Comparison of ENCODE assay signal across 9 mouse cellular contexts in the genomic region with DNA sequence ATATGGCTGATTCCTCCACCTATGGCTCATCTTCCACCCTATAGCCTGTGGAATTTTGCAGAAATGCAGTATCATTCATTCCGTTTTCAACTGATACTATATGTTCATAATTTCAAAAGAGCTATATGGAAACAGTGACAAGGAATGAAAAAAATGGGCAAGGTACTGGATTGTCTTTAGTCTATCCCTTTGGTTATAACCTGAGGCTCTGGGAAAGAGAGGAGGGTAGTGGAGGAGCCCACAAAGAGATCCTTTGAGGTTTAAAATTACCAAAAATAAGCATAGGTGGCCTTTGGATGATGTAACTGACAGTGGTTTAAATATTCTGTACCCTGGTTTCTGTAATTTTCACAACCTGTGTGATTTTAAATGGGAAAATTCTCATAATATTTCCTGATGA. TPM values are rescaled to one million over a fixed set of nuclear protein-coding genes. Genes with fewer than 3 reads are reported as not detected.
DNase-seq lines count a peak whose midpoint lies in the region; ATAC-seq and TF ChIP-seq lines count a peak whose summit lies in the region.
"Had no signal": no experiment of that assay in that cellular context is flagged by ENCODE, and none has a peak within 500 bp of the region (broad histone marks: within the 10 kb centered on the region; RNA-seq: fewer than 3 reads in every experiment).

No protein-coding gene starts in this region.

- H3K36me3 ChIP-seq in heart, embryonic 10.5 days, result no peaks in the 10 kb centered on the region
- H3K36me3 ChIP-seq in neural tube, embryonic 11.5 days (ENCODE audit: control insufficient read depth, insufficient read depth, low read length), result no peaks in the 10 kb centered on the region
- no peaks in the 10 kb centered on the region for H3K36me3 ChIP-seq in limb, embryonic 14.5 days (ENCODE audit: control insufficient read depth, insufficient read depth, low read length)
- H3K36me3 ChIP-seq in thymus, adult 2 months (ENCODE audit: control insufficient read depth, insufficient read depth, low read length), result no peaks in the 10 kb centered on the region

- TF ChIP-seq POLR2A in limb, embryonic 14.5 days (IDR thresholded peaks at IDR 0.05; ENCODE audit: borderline replicate concordance, extremely low read depth, insufficient read depth, insufficient read length), result no peak
- no peak for TF ChIP-seq POLR2A in thymus, adult 2 months (IDR thresholded peaks at IDR 0.05; ENCODE audit: control insufficient read depth, extremely low read depth, insufficient read depth, low read length, poor library complexity)

- no peaks in the 10 kb centered on the region for H3K9me3 ChIP-seq in heart, embryonic 10.5 days
- no peaks in the 10 kb centered on the region for H3K9me3 ChIP-seq in neural tube, embryonic 11.5 days (ENCODE audit: control insufficient read depth, low read length)
- no peaks in the 10 kb centered on the region for H3K9me3 ChIP-seq in limb, embryonic 14.5 days (ENCODE audit: control insufficient read depth, low read length)

- H3K27ac ChIP-seq in heart, embryonic 10.5 days, result no peak overlapping the region
- no peak overlapping the region for H3K27ac ChIP-seq in neural tube, embryonic 11.5 days (ENCODE audit: low read depth, low read length)
- no peak overlapping the region for H3K27ac ChIP-seq in limb, embryonic 14.5 days (replicated peaks; ENCODE audit: low read depth, low read length)
- no peak overlapping the region for H3K27ac ChIP-seq in thymus, adult 2 months (ENCODE audit: control insufficient read depth, insufficient read depth, low read length)

- no peak for DNase-seq in heart, embryonic 10.5 days (ENCODE audit: low spot score)
- DNase-seq in heart, adult 9 months (ENCODE audit: low spot score in 2 of 2), result no peak
- no peak for DNase-seq in neural tube, embryonic 11.5 days (ENCODE audit: low spot score)
- no peak for DNase-seq in neural tube, embryonic 10.5 days (ENCODE audit: extremely low spot score, low spot score)
- DNase-seq in limb, embryonic 14.5 days (ENCODE audit: low spot score), result no peak
- DNase-seq in gastrocnemius, postnatal 10 days, result no peak
- no peak for DNase-seq in adipocyte (ENCODE audit: low spot score)
- no peak for DNase-seq in thymus, adult 2 months
- DNase-seq: gastrocnemius, postnatal 14 days had no signal

- peak overlapping the region; percentile 59 for H3K4me3 ChIP-seq in heart, embryonic 10.5 days
- H3K4me3 ChIP-seq in neural tube, embryonic 11.5 days (ENCODE audit: low read depth, low read length), result no peak overlapping the region; the same call in 1 of the 2 replicates
- H3K4me3 ChIP-seq in limb, embryonic 14.5 days (replicated peaks; ENCODE audit: low read length), result peak overlapping the region; percentile 37
- H3K4me3 ChIP-seq in thymus, adult 2 months (ENCODE audit: control insufficient read depth, insufficient read depth, low read length), result no peak overlapping the region

- H3K4me1 ChIP-seq in heart, embryonic 10.5 days, result no peaks in the 10 kb centered on the region
- no peaks in the 10 kb centered on the region for H3K4me1 ChIP-seq in neural tube, embryonic 11.5 days (ENCODE audit: control insufficient read depth, insufficient read depth, low read length)
- H3K4me1 ChIP-seq in limb, embryonic 14.5 days (ENCODE audit: control insufficient read depth, insufficient read depth, low read length), result no peaks in the 10 kb centered on the region
- no peaks in the 10 kb centered on the region for H3K4me1 ChIP-seq in thymus, adult 2 months (replicated peaks; ENCODE audit: control insufficient read depth, insufficient read depth, low read length)

- TF ChIP-seq CTCF in thymus, adult 2 months (IDR thresholded peaks at IDR 0.05; ENCODE audit: borderline replicate concordance, control insufficient read depth, extremely low read depth, insufficient read depth, low read length, poor library complexity), result no peak

- no peak overlapping the region for H3K9ac ChIP-seq in neural tube, embryonic 11.5 days (ENCODE audit: low read length)
- no peak overlapping the region for H3K9ac ChIP-seq in limb, embryonic 14.5 days (ENCODE audit: low read depth, low read length, severe bottlenecking)

- 20% methylated on average over 1 of the region's 1 CpGs for WGBS in heart, embryonic 10.5 days
- 30% methylated on average over 1 of the region's 1 CpGs for WGBS in neural tube, embryonic 11.5 days
- 35% methylated on average over 1 of the region's 1 CpGs for WGBS in limb, embryonic 14.5 days
- 10% methylated on average over 1 of the region's 1 CpGs for WGBS in thymus, adult 2 months

- H3K4me2 ChIP-seq in neural tube, embryonic 11.5 days (ENCODE audit: low read depth), result peak overlapping the region; percentile 40
- peak overlapping the region; percentile 51; the same call in 1 of the 2 replicates for H3K4me2 ChIP-seq in limb, embryonic 14.5 days (replicated peaks; ENCODE audit: low read depth, low read length, severe bottlenecking)

- no peak for ATAC-seq in neural tube, embryonic 11.5 days (ENCODE audit: insufficient read depth, low FRiP score, low TSS enrichment)
- no peak for ATAC-seq in limb, embryonic 14.5 days (ENCODE audit: low FRiP score, low read depth)

- peaks cover 22% of the 10 kb centered on the region for H3K27me3 ChIP-seq in heart, embryonic 10.5 days (ENCODE audit: insufficient read depth, poor library complexity, severe bottlenecking)
- H3K27me3 ChIP-seq in neural tube, embryonic 11.5 days (ENCODE audit: control insufficient read depth, insufficient read depth, low read length), result 0 out of 2 replicates have a peak, but pooled peaks cover 2% of the 10 kb centered on the region
- H3K27me3 ChIP-seq in limb, embryonic 14.5 days (ENCODE audit: control insufficient read depth, insufficient read depth, low read length), result peaks cover 6% of the 10 kb centered on the region
- H3K27me3 ChIP-seq in thymus, adult 2 months (ENCODE audit: control insufficient read depth, insufficient read depth, low read length), result no peaks in the 10 kb centered on the region

RNA-seq across cellular contexts. Expression of a gene that starts 0.4 kb away (rescaled TPM):
- polyA plus RNA-seq in heart, embryonic 10.5 days (2016; fragmentation: Nextera tagmentation; extraction: Ambion mirVana), result 1.6 and 3.0 TPM in 2 replicates
- polyA plus RNA-seq in neural tube, embryonic 11.5 days (2014; fragmentation: Nextera tagmentation; extraction: Ambion mirVana), result 23.3 and 25.5 TPM in 2 replicates
- polyA plus RNA-seq in limb, embryonic 14.5 days (2012; rRNA removed), result 0.79 and 0.98 TPM in 2 replicates
- polyA plus RNA-seq in limb, embryonic 14.5 days (2014; fragmentation: Nextera tagmentation; extraction: Ambion mirVana), result 1.2 and 1.5 TPM in 2 replicates
- total RNA-seq in gastrocnemius, postnatal 10 days (2021), result not detected
- polyA plus RNA-seq in thymus, adult 2 months (2012; rRNA removed), result 0.04 TPM in 1 of 2 replicates, not detected in the other
- total RNA-seq: gastrocnemius, postnatal 14 days had no signal

Comparison
In these comparisons a context has a peak if more than half of its experiments do, and no peak if none do; other contexts are left out.
1. H3K4me3 ChIP-seq: peak in heart, embryonic 10.5 days (single experiment) and limb, embryonic 14.5 days (single experiment); none in neural tube, embryonic 11.5 days (single experiment) and thymus, adult 2 months (single experiment).